Mouse (Mus musculus) left cerebral cortex, postnatal 4 days (tissue): ENCODE measurements around the gene 9130213A22Rik. TPM values are rescaled to one million over a fixed set of nuclear protein-coding genes. Genes with fewer than 3 reads are reported as not detected.

Source experiments
- DNase-seq: peaks from one replicate; pipeline ENCODE4 v3.0.0-alpha.2; 2022
- intact Hi-C: fragments of 180-260 bp; cut with DNase I; formaldehyde crosslinking; loops from one replicate; pipeline ENCODE4 v1.15.1; 2025
- total RNA-seq, 2 experiments: library from RNA; stranded (reverse); gene quantifications; 2 replicates each; pipeline ENCODE4 v1.2.3; 2021

Gene 9130213A22Rik
- total RNA-seq, 2 experiments from 2014 or later, result 1.2 to 1.7 TPM

GRCm38 (mm10) chr11:69078041-69078440, 44.3 kb downstream of the 9130213A22Rik start:
- intact Hi-C loops, result no loop called here
- no peak for DNase-seq

- DNase-seq, result no peak
Observed at GRCm38 (mm10) chr11:69077316-69077715, 45.1 kb downstream of the 9130213A22Rik start.

GRCm38 (mm10) chr11:69076572-69076971, 45.8 kb downstream of the 9130213A22Rik start:
- intact Hi-C loops, result no loop called here
- no peak for DNase-seq

More at GRCm38 (mm10) chr11:69077316-69077715, 45.1 kb downstream of the 9130213A22Rik start:
- intact Hi-C loops, result no loop called here

GRCm38 (mm10) chr11:69075764-69076479, 46.5 kb downstream of the 9130213A22Rik start:
- intact Hi-C loops, result no loop called here

GRCm38 (mm10) chr11:69074776-69075069, 47.7 kb downstream of the 9130213A22Rik start:
- DNase-seq, result no peak
- intact Hi-C loops, result no loop called here

More at GRCm38 (mm10) chr11:69075764-69076479, 46.5 kb downstream of the 9130213A22Rik start:
- no peak for DNase-seq

GRCm38 (mm10) chr11:69073951-69074775, 48.2 kb downstream of the 9130213A22Rik start:
- intact Hi-C loops, result no loop called here
- DNase-seq, result no peak

- DNase-seq, result peak; percentile 82
- intact Hi-C loops, result no loop called here
Observed at GRCm38 (mm10) chr11:69073065-69073888, 49.1 kb downstream of the 9130213A22Rik start.

GRCm38 (mm10) chr11:69072666-69073064, 49.7 kb downstream of the 9130213A22Rik start:
- no peak for DNase-seq
- intact Hi-C loops, result no loop called here

- intact Hi-C loops, result no loop called here
- no peak for DNase-seq
Observed at GRCm38 (mm10) chr11:69072234-69072633, 50.2 kb downstream of the 9130213A22Rik start.

- DNase-seq, result no peak
- intact Hi-C loops, result no loop called here
Observed at GRCm38 (mm10) chr11:69071262-69071661, 51.1 kb downstream of the 9130213A22Rik start.

- intact Hi-C loops, result no loop called here
- peak; percentile 95 for DNase-seq
Observed at GRCm38 (mm10) chr11:69070590-69071222, 51.7 kb downstream of the 9130213A22Rik start, which contains the start of gene Tmem107. Tmem107 (plus strand) TSS chr11:69070806.

- intact Hi-C loops, result no loop called here
- DNase-seq, result no peak
Observed at GRCm38 (mm10) chr11:69070093-69070492, 52.3 kb downstream of the 9130213A22Rik start.

Other genes with a start within 250 kb of the 9130213A22Rik start
- not detected for gene Rnf222, start 234.0 kb downstream of the 9130213A22Rik start, total RNA-seq
- gene Rpl26, start 221.0 kb downstream of the 9130213A22Rik start, total RNA-seq, result 100 to 1,000 TPM; 866 to 875 TPM
- gene Odf4, start 195.5 kb downstream of the 9130213A22Rik start, total RNA-seq, result 1 to 10 TPM in 1 of 2 experiments, under 1 TPM in 1; 0.72 to 1.7 TPM
- gene Arhgef15, start 165.1 kb downstream of the 9130213A22Rik start, total RNA-seq, result 10 to 100 TPM; 17.6 to 19.9 TPM
- gene Slc25a35, start 154.5 kb downstream of the 9130213A22Rik start, total RNA-seq, result 1 to 10 TPM; 1.1 to 2.0 TPM
- gene Rangrf, start 147.4 kb downstream of the 9130213A22Rik start, total RNA-seq, result 10 to 100 TPM; 16.4 to 23.8 TPM
- gene Pfas, start 114.1 kb downstream of the 9130213A22Rik start, total RNA-seq, result 10 to 100 TPM; 35.3 to 36.6 TPM
- 10 to 100 TPM; 60.8 to 64.7 TPM for gene Ctc1, start 106.7 kb downstream of the 9130213A22Rik start, total RNA-seq
- gene Aurkb, start 76.9 kb downstream of the 9130213A22Rik start, total RNA-seq, result 1 to 10 TPM; 8.2 to 10.0 TPM
- 10 to 100 TPM; 23.8 to 25.2 TPM for gene Borcs6, start 62.9 kb downstream of the 9130213A22Rik start, total RNA-seq
- 10 to 100 TPM; 13.9 to 14.8 TPM for gene Tmem107, start 51.8 kb downstream of the 9130213A22Rik start, total RNA-seq
- 100 to 1,000 TPM; 579 to 594 TPM for gene Vamp2, start 34.1 kb downstream of the 9130213A22Rik start, total RNA-seq
- 10 to 100 TPM; 52.8 to 58.0 TPM for gene Per1, start 27.4 kb downstream of the 9130213A22Rik start, total RNA-seq
- 1 to 10 TPM; 2.3 to 2.6 TPM for gene Hes7, start 2.2 kb downstream of the 9130213A22Rik start, total RNA-seq
- gene Aloxe3, start 3.3 kb upstream of the 9130213A22Rik start, total RNA-seq, result 10 to 100 TPM; 10.8 to 13.1 TPM
- under 1 TPM; 0.16 to 0.18 TPM for gene Alox12b, start 34.4 kb upstream of the 9130213A22Rik start, total RNA-seq
- 1 to 10 TPM; 1.2 to 2.5 TPM for gene Alox8, start 75.3 kb upstream of the 9130213A22Rik start, total RNA-seq
- gene Gucy2e, start 114.4 kb upstream of the 9130213A22Rik start, total RNA-seq, result under 1 TPM; 0.52 to 0.87 TPM
- gene Cntrob, start 201.2 kb upstream of the 9130213A22Rik start, total RNA-seq, result 10 to 100 TPM; 23.9 to 25.2 TPM
- gene Trappc1, start 201.4 kb upstream of the 9130213A22Rik start, total RNA-seq, result 10 to 100 TPM; 67.1 to 69.1 TPM
- 10 to 100 TPM in 1 of 2 experiments, 1 to 10 TPM in 1; 8.8 to 12.6 TPM for gene Kcnab3, start 203.7 kb upstream of the 9130213A22Rik start, total RNA-seq
- gene Rnf227, start 217.9 kb upstream of the 9130213A22Rik start, total RNA-seq, result 10 to 100 TPM; 77.3 to 89.1 TPM
- 100 to 1,000 TPM; 552 to 572 TPM for gene Chd3, start 246.8 kb upstream of the 9130213A22Rik start, total RNA-seq